Mouse (Mus musculus) forebrain, embryonic 14.5 days (tissue): Measurements from ENCODE around the gene Gpd1. TPM values are rescaled to one million over a fixed set of nuclear protein-coding genes. Genes with fewer than 3 reads are reported as not detected.
A peak's percentile ranks its signal among the peaks of the same experiment; 100 is the strongest.
"Not testable (repeated sequence)": the region's sequence is repeated elsewhere in the genome, so short reads cannot be mapped to it uniquely, and the experiment has no call there.

Experiments used
- ATAC-seq: fragments of 200-750 bp; cut with Nextera tagmentation; 2 replicates; pipeline ENCODE4 v1.8.0; 2017; ENCODE audit warnings: mild to moderate bottlenecking, moderate library complexity
- DNase-seq: peaks from one replicate; pipeline ENCODE4 v3.0.0-alpha.2; 2015; ENCODE audit warnings: low spot score
- H3K27ac ChIP-seq: fragments of 300-500 bp; sonication (generic); 2 replicates; pipeline ENCODE4 v1.5.1; 2014; ENCODE audit warnings: low read depth, mild to moderate bottlenecking, control low read depth, low read length, moderate library complexity
- H3K27me3 ChIP-seq: fragments of 300-500 bp; sonication (generic); replicated peaks from 2 replicates; pipeline ENCODE4 v1.6.1; 2014; ENCODE audit warnings: low read length, control low read depth, mixed read lengths; ENCODE audit not compliant: control insufficient read depth, insufficient read depth
- H3K36me3 ChIP-seq: fragments of 300-500 bp; sonication (generic); 2 replicates; pipeline ENCODE4 v1.6.1; 2014; ENCODE audit warnings: low read length, control low read depth; ENCODE audit not compliant: control insufficient read depth, insufficient read depth
- H3K4me1 ChIP-seq: fragments of 300-500 bp; sonication (generic); 2 replicates; pipeline ENCODE4 v1.6.1; 2014; ENCODE audit warnings: antibody characterized with exemption, low read length, control low read depth; ENCODE audit not compliant: control insufficient read depth, insufficient read depth
- H3K4me2 ChIP-seq: fragments of 300-500 bp; sonication (generic); 2 replicates; pipeline ENCODE4 v1.6.1; 2014; ENCODE audit warnings: mild to moderate bottlenecking, control low read depth, low read length
- H3K4me3 ChIP-seq: fragments of 300-500 bp; sonication (generic); 2 replicates; pipeline ENCODE4 v1.5.1; 2014; ENCODE audit warnings: low read depth, low read length, control low read depth
- H3K9ac ChIP-seq: fragments of 300-500 bp; sonication (generic); 2 replicates; pipeline ENCODE4 v1.6.1; 2014; ENCODE audit warnings: mild to moderate bottlenecking, low read length, control low read depth, moderate library complexity
- H3K9me3 ChIP-seq: fragments of 300-500 bp; sonication (generic); replicated peaks from 2 replicates; pipeline ENCODE4 v1.6.1; 2016; ENCODE audit warnings: low read length, control low read depth, mixed read lengths; ENCODE audit not compliant: control insufficient read depth
- WGBS: fragments of 180-500 bp; shearing (Covaris S2); extraction: QIAGEN DNeasy Blood & Tissue Kit; methylation state at CpG from one replicate; pipeline ENCODE4 v1.1.7; 2014; 5-methylcytosine and 5-hydroxymethylcytosine counted together
- polyA plus RNA-seq: library from polyadenylated mRNA; unstranded; fragments of >200 nt; fragmentation: Nextera tagmentation; extraction: Ambion mirVana; gene quantifications from 2 replicates; pipeline ENCODE4 v1.2.1, GENCODE M21; 2014

The Gpd1 gene
- polyA plus RNA-seq, 1 experiment from 2014 or later: 0.77 TPM

- Histone ChIP-seq H3K36me3 (peaks cover 28% of the 10 kb centered on the region), H3K9me3 (no peaks in the 10 kb centered on the region), H3K4me3 (no peak overlapping the region), H3K4me2 (no peak overlapping the region), H3K9ac (no peak overlapping the region), H3K4me1 (peaks cover 11% of the 10 kb centered on the region), H3K27me3 (no peaks in the 10 kb centered on the region), H3K27ac (no peak overlapping the region)
- no peak for DNase-seq
- ATAC-seq: no peak
- WGBS: 40% methylated on average over 20 of the region's 20 CpGs
These were observed 18.7 kb upstream of the Gpd1 start for GRCm38 (mm10) chr15:99698533-99699085.

- Histone ChIP-seq H3K9ac (no peak overlapping the region), H3K9me3 (no peaks in the 10 kb centered on the region), H3K4me2 (no peak overlapping the region), H3K36me3 (peaks cover 39% of the 10 kb centered on the region), H3K27ac (no peak overlapping the region), H3K27me3 (no peaks in the 10 kb centered on the region), H3K4me3 (no peak overlapping the region), H3K4me1 (peaks cover 19% of the 10 kb centered on the region)
- no peak for DNase-seq
- 86% methylated on average over 10 of the region's 10 CpGs for WGBS
- ATAC-seq: no peak
These were observed 17.6 kb upstream of the Gpd1 start for GRCm38 (mm10) chr15:99699715-99700114.

DNA sequence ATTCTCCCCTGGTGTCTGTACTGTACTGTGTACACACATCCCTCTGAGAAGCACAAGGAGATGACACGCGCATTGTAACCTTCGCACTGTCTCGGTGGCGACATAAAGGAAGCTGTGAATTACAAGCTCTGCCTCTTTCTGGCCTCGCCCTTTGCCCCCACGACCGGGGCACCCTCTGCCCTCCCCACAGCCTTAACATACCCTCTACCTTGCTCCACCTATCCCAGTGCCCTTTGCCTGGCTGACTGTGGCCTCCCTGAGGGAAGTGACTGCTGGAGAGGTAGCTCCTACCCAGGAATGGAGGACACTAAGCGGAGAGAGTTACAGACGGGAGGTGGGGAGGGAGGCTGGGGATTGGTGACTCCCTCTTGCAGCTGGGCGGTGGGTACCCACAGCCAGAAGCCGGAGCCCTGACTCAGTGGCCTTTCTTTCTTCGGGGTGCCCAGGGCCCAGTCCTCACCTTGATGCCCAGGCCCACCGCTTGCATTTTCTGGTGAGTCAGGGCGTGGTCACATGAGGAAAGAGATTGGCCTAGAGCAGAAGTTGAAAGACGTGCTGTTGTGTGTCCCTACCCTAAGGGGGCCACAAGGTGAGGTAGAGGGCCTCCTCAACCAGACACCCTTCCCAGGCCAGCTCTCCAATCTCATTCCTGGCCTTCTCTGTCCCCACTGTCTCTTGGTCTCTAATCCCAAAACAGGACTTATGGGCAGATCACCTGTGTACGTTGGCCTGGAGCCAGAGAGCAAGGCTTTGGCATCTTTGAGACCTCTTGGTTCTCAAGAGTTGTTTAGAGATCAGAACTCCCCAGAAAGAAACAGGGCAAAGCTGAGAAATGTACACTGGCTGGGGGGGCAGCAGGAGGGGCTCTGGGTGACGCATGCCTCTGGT is 16.9 kb upstream of the Gpd1 start:
- ATAC-seq (no peak), DNase-seq (no peak)
- Histone ChIP-seq H3K9me3 (no peaks in the 10 kb centered on the region), H3K4me2 (no peak overlapping the region), H3K4me1 (peaks cover 19% of the 10 kb centered on the region), H3K36me3 (peaks cover 41% of the 10 kb centered on the region), H3K27ac (no peak overlapping the region), H3K27me3 (no peaks in the 10 kb centered on the region), H3K9ac (no peak overlapping the region), H3K4me3 (no peak overlapping the region)
- 87% methylated on average over 18 of the region's 18 CpGs for WGBS

- H3K4me3 ChIP-seq: peak overlapping the region; percentile 47
- H3K36me3 ChIP-seq: peaks cover 40% of the 10 kb centered on the region
- peaks cover 19% of the 10 kb centered on the region for H3K4me1 ChIP-seq
- 48% methylated on average over 16 of the region's 16 CpGs for WGBS
- not testable (repeated sequence) for H3K27me3 ChIP-seq, ATAC-seq, DNase-seq, H3K9me3 ChIP-seq
- H3K27ac ChIP-seq: peak overlapping the region; percentile 89; the same call in 1 of the 2 replicates
- H3K9ac ChIP-seq: peak overlapping the region; percentile 74
- peak overlapping the region; percentile 18 for H3K4me2 ChIP-seq
These were observed 15.7 kb upstream of the Gpd1 start for GRCm38 (mm10) chr15:99701640-99701998.

GRCm38 (mm10) chr15:99701999-99702900 is 15.1 kb upstream of the Gpd1 start, which contains the start of gene Smarcd1:
Gene Smarcd1 (plus strand): TSS chr15:99702129.
- peak; percentile 98 for ATAC-seq
- peak within 1 kb of the TSS; percentile 92 for H3K4me2 ChIP-seq
- peak within 1 kb of the TSS; percentile 89 for H3K27ac ChIP-seq
- under 1% methylated on average over 63 of the region's 71 CpGs for WGBS
- H3K27me3 ChIP-seq: no peaks in the 10 kb centered on the region
- H3K9ac ChIP-seq: peak within 1 kb of the TSS; percentile 74
- peak; percentile 98 for DNase-seq
- peaks cover 19% of the 10 kb centered on the region for H3K4me1 ChIP-seq
- H3K9me3 ChIP-seq: no peaks in the 10 kb centered on the region
- peak within 1 kb of the TSS; percentile 47 for H3K4me3 ChIP-seq
- peaks cover 42% of the 10 kb centered on the region for H3K36me3 ChIP-seq

GRCm38 (mm10) chr15:99703104-99703503 is 14.2 kb upstream of the Gpd1 start:
- Histone ChIP-seq H3K4me3 (peak overlapping the region; percentile 47), H3K9ac (peak overlapping the region; percentile 74), H3K27ac (peak overlapping the region; percentile 89), H3K4me2 (peak overlapping the region; percentile 92), H3K27me3 (no peaks in the 10 kb centered on the region), H3K9me3 (no peaks in the 10 kb centered on the region), H3K36me3 (peaks cover 43% of the 10 kb centered on the region), H3K4me1 (peaks cover 19% of the 10 kb centered on the region)
- DNase-seq: no peak
- ATAC-seq: no peak
- 60% methylated on average over 9 of the region's 9 CpGs for WGBS

DNA sequence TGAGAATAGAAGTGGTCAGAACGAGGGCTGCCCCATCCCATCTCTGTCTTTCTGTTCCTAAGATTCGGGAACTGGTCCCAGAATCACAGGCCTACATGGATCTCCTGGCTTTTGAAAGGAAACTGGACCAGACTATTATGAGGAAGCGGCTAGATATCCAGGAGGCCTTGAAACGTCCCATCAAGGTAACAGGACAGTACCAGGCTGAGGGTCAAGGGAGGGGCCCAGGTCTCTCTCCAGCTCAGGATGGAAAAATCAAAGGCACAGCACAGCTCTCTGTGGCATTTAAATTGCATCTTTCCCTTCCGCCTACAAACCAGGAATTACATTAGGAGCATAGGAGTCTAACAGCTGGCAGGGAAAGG is 13.7 kb upstream of the Gpd1 start:
- Histone ChIP-seq H3K9ac (peak overlapping the region; percentile 74), H3K4me1 (peaks cover 19% of the 10 kb centered on the region), H3K4me3 (peak overlapping the region; percentile 47), H3K9me3 (no peaks in the 10 kb centered on the region), H3K36me3 (peaks cover 48% of the 10 kb centered on the region), H3K27ac (peak overlapping the region; percentile 89; the same call in 1 of the 2 replicates), H3K4me2 (peak overlapping the region; percentile 92), H3K27me3 (no peaks in the 10 kb centered on the region)
- no peak for ATAC-seq
- WGBS: 62% methylated on average over 5 of the region's 5 CpGs
- DNase-seq: no peak

DNA sequence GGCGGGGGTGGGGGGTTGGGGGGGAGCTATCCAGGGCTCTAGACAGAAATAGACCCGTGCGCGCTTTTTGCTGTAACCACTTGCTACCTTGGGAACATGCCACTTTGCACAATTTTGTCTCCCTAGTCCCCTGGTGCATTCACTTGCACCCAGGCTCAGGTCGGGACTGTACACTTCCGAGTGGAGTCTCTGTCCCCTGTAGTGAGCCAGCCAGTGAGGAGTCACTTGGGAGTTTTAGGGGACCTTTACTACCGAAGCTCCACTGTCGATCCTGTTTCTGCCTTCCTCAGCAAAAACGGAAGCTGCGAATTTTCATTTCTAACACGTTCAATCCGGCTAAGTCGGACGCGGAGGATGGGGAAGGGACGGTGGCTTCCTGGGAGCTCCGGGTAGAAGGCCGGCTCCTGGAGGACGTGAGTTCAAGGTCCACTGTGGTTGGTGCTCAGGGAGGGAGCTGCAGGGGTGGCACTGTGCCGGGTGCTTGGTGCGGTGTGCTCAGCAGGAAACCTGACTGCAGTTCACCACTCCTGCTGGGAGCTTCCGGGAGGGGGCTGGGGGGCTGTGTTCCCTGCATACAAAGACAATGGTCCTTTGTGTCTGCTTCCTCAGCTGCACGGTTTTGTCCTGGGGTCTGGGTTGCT is 13.2 kb upstream of the Gpd1 start:
- peak overlapping the region; percentile 74 for H3K9ac ChIP-seq
- WGBS: 28% methylated on average over 23 of the region's 23 CpGs
- ATAC-seq (no peak), DNase-seq (no peak)
- peak overlapping the region; percentile 92 for H3K4me2 ChIP-seq
- peak overlapping the region; percentile 89 for H3K27ac ChIP-seq
- peaks cover 19% of the 10 kb centered on the region for H3K4me1 ChIP-seq
- peaks cover 53% of the 10 kb centered on the region for H3K36me3 ChIP-seq
- no peaks in the 10 kb centered on the region for H3K9me3 ChIP-seq
- no peaks in the 10 kb centered on the region for H3K27me3 ChIP-seq
- H3K4me3 ChIP-seq: peak overlapping the region; percentile 47
